Mouse (Mus musculus) liver, adult 2 months (tissue): Measurements from ENCODE around the gene Prkaa1. TPM values are rescaled to one million over a fixed set of nuclear protein-coding genes. Genes with fewer than 3 reads are reported as not detected.
A peak's percentile ranks its signal among the peaks of the same experiment; 100 is the strongest.

ENCODE experiments used
- DNase-seq: peaks from one replicate; pipeline ENCODE4 v3.0.0-alpha.2; 2011; ENCODE audit warnings: low read depth, low spot score; ENCODE audit errors: extremely low read depth
- H3K27ac ChIP-seq: fragments of 200-500 bp; replicated peaks from 2 replicates; pipeline ENCODE4 v1.5.1; 2012; ENCODE audit warnings: low read depth, mild to moderate bottlenecking, control low read depth, inconsistent platforms, low read length; ENCODE audit not compliant: insufficient read depth
- H3K27me3 ChIP-seq: fragments of 200-500 bp; 2 replicates; pipeline ENCODE4 v1.6.1; 2012; ENCODE audit warnings: mild to moderate bottlenecking, moderate library complexity, low read length, inconsistent platforms; ENCODE audit not compliant: control insufficient read depth, insufficient read depth
- H3K36me3 ChIP-seq: fragments of 200-500 bp; 2 replicates; pipeline ENCODE4 v1.6.1; 2012; ENCODE audit warnings: low read length, inconsistent platforms; ENCODE audit not compliant: control insufficient read depth, insufficient read depth
- H3K4me1 ChIP-seq: fragments of 200-500 bp; 2 replicates; pipeline ENCODE4 v1.6.1; 2011; ENCODE audit warnings: low read length; ENCODE audit not compliant: control insufficient read depth, insufficient read depth
- H3K4me3 ChIP-seq: fragments of 200-500 bp; 2 replicates; pipeline ENCODE4 v1.5.1; 2011; ENCODE audit warnings: low read depth, mild to moderate bottlenecking, control low read depth, low read length, moderate library complexity; ENCODE audit not compliant: insufficient read depth
- H3K79me2 ChIP-seq: fragments of 200-500 bp; 2 replicates; pipeline ENCODE4 v1.6.1; 2012; ENCODE audit warnings: inconsistent platforms, mild to moderate bottlenecking, low read length, moderate library complexity; ENCODE audit not compliant: control insufficient read depth, insufficient read depth
- H3K9ac ChIP-seq: fragments of 200-500 bp; 2 replicates; pipeline ENCODE4 v1.6.1; 2012; ENCODE audit warnings: low read depth, mild to moderate bottlenecking, control low read depth, inconsistent platforms, low read length
- CTCF ChIP-seq: fragments of 200-500 bp; IDR thresholded peaks from 2 replicates; pipeline ENCODE4 v1.5.1; 2011; ENCODE audit warnings: low read depth, low read length, control low read depth
- POLR2A ChIP-seq: fragments of 200-500 bp; IDR thresholded peaks from 2 replicates; pipeline ENCODE4 v1.6.1; 2011; ENCODE audit warnings: low read length, control low read depth; ENCODE audit not compliant: insufficient read depth; ENCODE audit errors: extremely low read depth
- WGBS: fragments of 180-500 bp; shearing (Covaris S2); methylation state at CpG from one replicate; pipeline ENCODE4 v1.1.7; 2018; 5-methylcytosine and 5-hydroxymethylcytosine counted together
- polyA plus RNA-seq: library from polyadenylated mRNA; depleted of rRNA; stranded (reverse); fragments of >200 nt; gene quantifications from 2 replicates; pipeline ENCODE4 v1.2.3, GENCODE M21; 2012
- total RNA-seq: library from RNA; depleted of rRNA; stranded (reverse); fragments of >200 nt; gene quantifications from 2 replicates; pipeline ENCODE4 v1.2.3, GENCODE M21; 2014

The Prkaa1 gene
- total and polyA plus RNA-seq, 2 experiments = 1.8 to 7.8 TPM

DNA sequence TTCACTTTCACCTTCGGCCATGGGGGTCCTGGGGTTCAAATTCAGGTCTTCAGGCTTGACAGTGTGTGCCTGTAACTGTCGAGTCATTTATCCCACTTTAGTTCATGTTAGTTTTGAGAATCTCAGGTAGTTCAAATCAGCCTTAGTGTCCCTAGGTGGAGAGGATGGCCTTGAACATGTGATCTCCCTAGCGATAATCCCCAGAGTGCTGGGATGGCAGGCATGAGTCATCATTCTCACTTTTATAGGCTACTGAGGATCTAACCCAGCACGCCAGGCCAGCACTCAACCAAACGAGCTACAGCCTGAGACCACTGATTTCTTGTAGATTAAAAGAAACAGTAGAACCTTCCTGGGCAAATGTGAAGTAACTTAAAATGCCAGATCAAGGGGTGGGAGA, 1.6 kb upstream of the Prkaa1 start:
- no peak for TF ChIP-seq POLR2A
- TF ChIP-seq CTCF = no peak
- Histone ChIP-seq H3K27me3 (no peaks in the 10 kb centered on the region), H3K4me1 (peaks cover 5% of the 10 kb centered on the region), H3K79me2 (peaks cover 15% of the 10 kb centered on the region; the same call in 1 of the 2 replicates), H3K27ac (no peak overlapping the region), H3K36me3 (no peaks in the 10 kb centered on the region), H3K9ac (no peak overlapping the region), H3K4me3 (no peak overlapping the region)
- WGBS = 63% methylated on average over 5 of the region's 5 CpGs
- no peak for DNase-seq

DNA sequence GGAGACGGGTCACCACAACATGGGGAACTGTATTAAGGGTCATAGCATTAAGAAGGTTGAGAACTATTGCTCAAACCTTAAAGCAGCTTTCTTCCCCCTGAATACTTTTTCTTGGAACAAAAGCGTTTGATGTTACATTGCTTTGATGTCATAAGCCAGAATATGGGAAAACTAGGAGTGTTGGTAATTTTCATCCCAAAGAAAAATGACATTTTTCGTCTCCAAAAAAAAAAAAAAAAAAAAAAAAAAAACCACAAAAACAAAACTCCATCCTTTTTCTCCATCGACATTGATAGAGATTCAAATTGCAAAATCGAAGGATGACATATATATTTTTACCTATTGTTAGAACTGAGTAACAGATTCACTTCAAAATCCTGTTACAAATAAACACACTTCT, 947 bp upstream of the Prkaa1 start:
- peaks cover 5% of the 10 kb centered on the region for H3K4me1 ChIP-seq
- H3K27ac ChIP-seq = no peak overlapping the region
- H3K4me3 ChIP-seq = no peak overlapping the region
- DNase-seq = no peak
- WGBS = 73% methylated on average over 5 of the region's 5 CpGs
- H3K27me3 ChIP-seq = no peaks in the 10 kb centered on the region
- H3K79me2 ChIP-seq = peaks cover 17% of the 10 kb centered on the region; the same call in 1 of the 2 replicates
- H3K36me3 ChIP-seq = no peaks in the 10 kb centered on the region
- H3K9ac ChIP-seq = no peak overlapping the region
- TF ChIP-seq POLR2A (no peak), CTCF (no peak)

DNA sequence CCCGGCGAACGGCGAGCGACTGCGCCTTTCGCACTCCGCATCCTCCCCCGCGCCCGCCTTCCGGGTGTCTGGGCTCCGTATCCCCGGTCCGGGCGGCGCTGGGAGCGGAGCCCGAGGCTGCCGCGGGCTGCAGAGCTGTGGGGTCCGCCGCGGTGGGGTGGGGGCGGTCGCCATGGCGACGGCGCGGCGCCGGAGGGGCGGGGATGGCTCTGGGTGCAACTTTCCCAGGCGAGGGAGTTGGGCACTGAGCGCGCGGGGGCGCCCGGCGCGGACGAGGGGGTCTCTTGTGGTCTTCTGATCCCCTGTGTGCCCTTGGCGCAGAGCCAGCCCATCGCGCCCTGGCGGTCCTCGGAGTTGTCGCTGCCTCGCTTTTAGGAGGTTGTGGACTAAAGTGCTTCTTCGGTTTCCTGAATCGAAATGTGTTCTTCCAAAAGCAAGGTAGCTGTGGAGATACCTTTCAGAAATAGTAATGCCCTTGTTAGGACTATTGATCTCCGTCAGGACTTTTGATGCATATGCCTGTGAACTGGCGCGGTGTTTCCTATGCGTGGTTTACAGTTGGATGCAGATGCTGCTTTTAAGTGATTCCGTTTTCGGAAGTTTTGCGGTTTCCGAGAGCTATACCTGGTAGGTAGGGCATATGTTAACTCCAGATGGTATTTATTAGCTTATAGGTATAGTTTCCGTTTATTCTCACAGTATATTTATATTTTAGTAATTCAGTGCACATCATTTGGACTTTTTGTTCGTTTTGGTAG, 539 bp downstream of the Prkaa1 start:
- H3K27me3 ChIP-seq = no peaks in the 10 kb centered on the region
- peak overlapping the region; percentile 89 for H3K9ac ChIP-seq
- WGBS = 1% methylated on average over 61 of the region's 61 CpGs
- peaks cover 17% of the 10 kb centered on the region; the same call in 1 of the 2 replicates for H3K79me2 ChIP-seq
- DNase-seq = no peak
- no peaks in the 10 kb centered on the region for H3K36me3 ChIP-seq
- peaks cover 5% of the 10 kb centered on the region for H3K4me1 ChIP-seq
- TF ChIP-seq POLR2A (no peak), CTCF (peak; percentile 20; the same call in 1 of the 2 replicates)
- H3K4me3 ChIP-seq = peak overlapping the region; percentile 98
- peak overlapping the region; percentile 47 for H3K27ac ChIP-seq

DNA sequence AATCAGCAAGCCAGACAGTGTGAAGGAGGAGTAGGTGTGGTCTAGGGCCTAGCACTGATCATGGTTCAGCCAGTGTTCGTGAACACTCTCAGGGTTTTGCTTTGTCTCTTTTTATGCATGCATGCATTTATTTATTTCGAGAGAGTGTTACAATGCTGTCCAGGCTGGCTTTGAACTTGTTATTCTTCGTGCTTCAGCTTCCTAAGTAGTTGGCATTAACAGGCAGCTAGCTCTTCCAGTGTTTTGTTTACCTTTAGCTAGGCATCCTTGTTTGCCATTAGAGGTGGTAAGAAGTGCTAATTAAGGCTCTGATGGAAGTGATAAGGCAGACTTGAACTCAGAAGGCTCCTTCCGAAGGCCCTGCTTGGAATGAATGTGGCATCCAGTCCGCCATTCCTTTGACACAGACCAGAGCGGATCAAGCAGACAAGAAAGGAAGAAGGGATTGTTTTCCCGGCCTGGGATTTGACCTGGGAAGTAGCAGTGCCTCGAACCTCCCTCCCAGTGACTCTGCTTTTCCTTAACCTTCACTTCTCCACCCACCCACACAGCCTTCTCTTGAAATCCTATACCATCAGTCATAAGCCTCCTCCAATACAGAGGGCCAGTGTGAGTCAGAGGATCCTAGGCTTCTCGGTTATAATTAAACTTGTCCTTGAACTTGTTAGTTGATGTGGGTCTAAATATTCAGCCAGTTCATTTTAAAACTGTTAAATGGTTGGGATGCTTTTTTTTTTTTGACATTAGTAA, 1.7 kb downstream of the Prkaa1 start:
- Histone ChIP-seq H3K9ac (no peak overlapping the region), H3K27ac (no peak overlapping the region), H3K79me2 (peaks cover 20% of the 10 kb centered on the region; the same call in 1 of the 2 replicates), H3K4me1 (peaks cover 5% of the 10 kb centered on the region), H3K27me3 (no peaks in the 10 kb centered on the region), H3K4me3 (no peak overlapping the region), H3K36me3 (no peaks in the 10 kb centered on the region)
- no peak for DNase-seq
- 71% methylated on average over 9 of the region's 9 CpGs for WGBS
- TF ChIP-seq CTCF (no peak), POLR2A (no peak)

DNA sequence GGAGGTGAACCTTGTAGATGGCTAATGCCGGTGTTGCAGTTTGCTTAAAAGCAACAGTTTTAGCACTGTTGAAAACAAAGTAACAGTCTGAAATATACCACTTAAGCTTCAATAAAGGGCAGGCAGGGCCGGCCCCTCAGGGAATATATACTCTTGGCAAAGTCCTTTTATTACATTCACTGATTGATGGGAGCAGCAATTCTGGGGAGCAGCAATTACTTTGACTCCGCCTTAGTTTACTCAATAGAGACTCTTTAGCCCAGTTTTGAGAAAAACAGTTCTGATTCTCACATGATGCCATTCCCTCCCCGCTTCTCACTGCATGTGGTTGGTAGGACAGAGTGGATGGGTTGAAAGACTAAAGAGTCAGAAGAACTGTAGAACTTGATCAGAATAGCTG, 5.5 kb downstream of the Prkaa1 start:
- no peak for DNase-seq
- H3K27me3 ChIP-seq = no peaks in the 10 kb centered on the region
- peaks cover 7% of the 10 kb centered on the region for H3K4me1 ChIP-seq
- no peaks in the 10 kb centered on the region for H3K36me3 ChIP-seq
- H3K9ac ChIP-seq = no peak overlapping the region
- WGBS = 79% methylated on average over 4 of the region's 4 CpGs
- no peak overlapping the region for H3K4me3 ChIP-seq
- TF ChIP-seq CTCF (no peak), POLR2A (no peak)
- H3K27ac ChIP-seq = no peak overlapping the region
- peaks cover 24% of the 10 kb centered on the region; the same call in 1 of the 2 replicates for H3K79me2 ChIP-seq
